Mouse (Mus musculus) intestine, postnatal 0 days (tissue): ENCODE data around the gene Prps1l1. TPM values are rescaled to one million over a fixed set of nuclear protein-coding genes. Genes with fewer than 3 reads are reported as not detected.

Experiments used
- ATAC-seq: fragments of 200-750 bp; cut with Nextera tagmentation; 2 replicates; pipeline ENCODE4 v1.8.0; 2017; ENCODE audit warnings: mild to moderate bottlenecking, moderate TSS enrichment, moderate library complexity
- H3K27ac ChIP-seq: fragments of 300-500 bp; sonication (generic); 2 replicates; pipeline ENCODE4 v1.5.1; 2014; ENCODE audit warnings: mild to moderate bottlenecking, low read depth, low read length, moderate library complexity
- H3K27me3 ChIP-seq: fragments of 300-500 bp; sonication (generic); replicated peaks from 2 replicates; pipeline ENCODE4 v1.6.1; 2014; ENCODE audit warnings: low read length, mixed read lengths; ENCODE audit not compliant: control insufficient read depth, insufficient read depth
- H3K36me3 ChIP-seq: fragments of 300-500 bp; sonication (generic); 2 replicates; pipeline ENCODE4 v1.6.1; 2014; ENCODE audit warnings: mild to moderate bottlenecking, moderate library complexity; ENCODE audit not compliant: control insufficient read depth, insufficient read depth
- H3K4me1 ChIP-seq: fragments of 300-500 bp; sonication (generic); replicated peaks from 2 replicates; pipeline ENCODE4 v1.6.1; 2014; ENCODE audit warnings: antibody characterized with exemption, low read length, mixed read lengths; ENCODE audit not compliant: control insufficient read depth, insufficient read depth
- H3K4me2 ChIP-seq: fragments of 300-500 bp; sonication (generic); replicated peaks from 2 replicates; pipeline ENCODE4 v1.6.1; 2014; ENCODE audit warnings: low read depth, mild to moderate bottlenecking, moderate library complexity
- H3K4me3 ChIP-seq: fragments of 300-500 bp; sonication (generic); 2 replicates; pipeline ENCODE4 v1.5.1; 2014; ENCODE audit warnings: low read depth, low read length
- H3K9ac ChIP-seq: fragments of 300-500 bp; sonication (generic); 2 replicates; pipeline ENCODE4 v1.6.1; 2014; ENCODE audit warnings: mild to moderate bottlenecking, low read depth, low read length
- H3K9me3 ChIP-seq: fragments of 300-500 bp; sonication (generic); 2 replicates; pipeline ENCODE4 v1.6.1; 2016; ENCODE audit warnings: mixed run types; ENCODE audit not compliant: control insufficient read depth
- CTCF ChIP-seq: sonication (generic); IDR thresholded peaks from 2 replicates; pipeline ENCODE4 v1.5.1; 2016; ENCODE audit warnings: low read depth, mild to moderate bottlenecking, control low read depth, antibody characterized with exemption, moderate library complexity
- WGBS: fragments of 180-500 bp; shearing (Covaris S2); extraction: QIAGEN DNeasy Blood & Tissue Kit; methylation state at CpG from one replicate; pipeline ENCODE4 v1.1.7; 2014; 5-methylcytosine and 5-hydroxymethylcytosine counted together
- polyA plus RNA-seq: library from polyadenylated mRNA; unstranded; fragments of >200 nt; fragmentation: Nextera tagmentation; extraction: Ambion mirVana; gene quantifications from 2 replicates; pipeline ENCODE4 v1.2.1, GENCODE M21; 2015

Prps1l1 gene
- polyA plus RNA-seq, 1 experiment from 2014 or later: not detected

DNA sequence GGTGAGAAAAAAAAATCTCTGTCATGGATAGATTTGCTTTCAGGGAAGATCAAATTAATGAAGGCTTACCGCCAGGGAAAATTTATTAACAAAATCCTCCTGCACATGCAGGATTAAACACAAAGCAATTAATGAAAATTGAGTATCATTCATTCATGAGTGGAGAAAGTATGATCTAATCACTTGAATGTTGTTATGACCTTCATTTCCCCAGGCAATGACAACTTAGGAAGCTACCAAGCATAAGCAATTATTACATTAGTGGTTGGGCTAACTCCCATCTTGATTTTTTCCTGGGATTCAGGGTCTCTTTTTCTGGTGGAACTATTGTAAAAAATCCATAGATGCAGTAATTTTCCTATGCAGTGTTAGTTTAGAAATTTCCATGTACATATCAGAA lies 23.3 kb downstream of the Prps1l1 start:
- no peak overlapping the region for H3K4me3 ChIP-seq
- TF ChIP-seq CTCF: no peak
- no peaks in the 10 kb centered on the region for H3K4me1 ChIP-seq
- no peak for ATAC-seq
- WGBS: 90% methylated on average over 1 of the region's 1 CpGs
- no peak overlapping the region for H3K4me2 ChIP-seq
- no peaks in the 10 kb centered on the region for H3K9me3 ChIP-seq
- H3K9ac ChIP-seq: no peak overlapping the region
- no peak overlapping the region for H3K27ac ChIP-seq
- no peaks in the 10 kb centered on the region for H3K27me3 ChIP-seq
- no peaks in the 10 kb centered on the region for H3K36me3 ChIP-seq

DNA sequence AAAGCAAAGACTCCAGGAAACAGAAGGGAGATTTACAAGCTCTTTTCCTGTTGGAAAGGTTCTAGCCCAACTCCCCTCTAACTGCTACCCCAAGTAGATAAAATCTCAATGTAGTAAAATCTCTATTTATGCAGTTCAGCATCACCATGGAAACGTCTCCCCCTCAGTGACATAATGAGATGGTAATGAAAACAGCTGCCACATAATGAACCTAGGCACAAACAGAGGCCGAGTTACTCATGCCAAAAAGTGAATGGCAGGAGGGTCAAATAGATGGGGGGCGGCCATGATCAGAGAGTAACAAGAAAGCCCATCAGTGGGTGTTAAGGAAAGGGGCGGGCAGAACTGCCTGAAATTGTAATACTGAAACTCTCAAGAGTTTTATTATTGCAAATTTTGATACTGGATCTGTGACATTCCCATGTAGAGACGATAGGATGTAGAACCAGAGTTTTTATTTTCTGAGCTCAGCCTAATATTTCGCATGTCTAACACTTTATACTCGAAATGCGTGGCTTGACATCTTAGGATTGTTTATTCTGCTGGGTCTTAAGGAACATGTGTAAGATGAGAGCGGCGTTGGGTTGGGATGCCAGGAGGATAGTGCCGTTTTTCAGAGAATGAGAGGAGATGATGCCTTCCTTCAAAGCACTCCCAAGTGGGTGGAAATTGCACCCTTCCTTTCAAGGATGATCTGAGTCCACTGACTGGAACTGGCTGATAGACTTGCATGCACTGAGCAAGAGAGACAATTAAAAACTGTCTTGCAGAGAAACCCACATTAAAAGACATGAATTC lies 24.0 kb downstream of the Prps1l1 start:
- 71% methylated on average over 11 of the region's 11 CpGs for WGBS
- Histone ChIP-seq H3K4me2 (no peak overlapping the region), H3K27me3 (no peaks in the 10 kb centered on the region), H3K9ac (no peak overlapping the region), H3K36me3 (no peaks in the 10 kb centered on the region), H3K4me3 (no peak overlapping the region), H3K9me3 (no peaks in the 10 kb centered on the region), H3K4me1 (no peaks in the 10 kb centered on the region), H3K27ac (no peak overlapping the region)
- ATAC-seq: no peak
- no peak for TF ChIP-seq CTCF

DNA sequence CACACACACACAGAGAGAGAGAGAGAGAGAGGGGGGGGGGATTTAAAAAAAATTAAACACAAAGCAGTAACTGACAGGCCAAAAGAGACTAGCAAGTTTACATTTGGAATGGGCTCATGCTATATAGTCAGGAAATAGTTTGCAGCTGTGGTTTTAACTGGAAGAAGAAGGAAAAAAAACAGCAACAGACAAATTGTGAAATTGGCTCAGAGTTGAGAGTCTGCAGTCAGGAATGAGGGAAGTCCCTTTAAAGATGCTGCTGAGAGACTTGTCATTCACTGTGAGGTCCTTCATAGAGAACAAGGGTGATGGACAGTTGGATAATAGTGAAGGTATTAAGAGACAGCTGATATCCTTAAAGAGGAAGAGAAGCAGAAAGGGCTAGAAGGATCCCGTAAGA lies 26.9 kb downstream of the Prps1l1 start:
- no peak overlapping the region for H3K4me2 ChIP-seq
- ATAC-seq: no peak
- H3K36me3 ChIP-seq: no peaks in the 10 kb centered on the region
- H3K9ac ChIP-seq: no peak overlapping the region
- no peaks in the 10 kb centered on the region for H3K9me3 ChIP-seq
- H3K27me3 ChIP-seq: no peaks in the 10 kb centered on the region
- TF ChIP-seq CTCF: no peak
- H3K4me1 ChIP-seq: no peaks in the 10 kb centered on the region; the same call in 1 of the 2 replicates
- no peak overlapping the region for H3K27ac ChIP-seq
- WGBS: 81% methylated on average over 1 of the region's 1 CpGs
- H3K4me3 ChIP-seq: no peak overlapping the region

DNA sequence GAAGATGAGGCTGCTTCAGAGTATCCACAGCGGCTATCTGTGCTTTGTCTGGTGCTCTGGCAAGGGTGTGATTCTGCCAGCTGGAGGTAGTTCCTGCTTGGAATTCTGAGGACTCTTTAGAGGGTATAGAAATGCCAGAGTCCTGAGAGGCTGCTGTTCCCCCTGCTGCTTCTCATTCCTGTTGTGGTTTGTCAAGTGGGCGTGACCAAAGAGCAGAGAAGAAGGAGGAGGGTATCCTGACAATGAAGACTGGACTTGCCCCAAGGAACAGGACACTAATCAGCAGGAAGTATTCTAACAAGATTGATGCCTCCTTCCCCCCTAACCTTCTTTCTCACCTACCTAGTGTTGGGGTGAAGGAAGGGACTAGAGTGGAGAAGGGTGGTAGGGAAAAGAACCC lies 29.4 kb downstream of the Prps1l1 start:
- H3K36me3 ChIP-seq: no peaks in the 10 kb centered on the region
- ATAC-seq: no peak
- H3K9ac ChIP-seq: no peak overlapping the region
- H3K4me3 ChIP-seq: no peak overlapping the region
- no peak overlapping the region for H3K4me2 ChIP-seq
- no peaks in the 10 kb centered on the region for H3K9me3 ChIP-seq
- TF ChIP-seq CTCF: no peak
- WGBS: 67% methylated on average over 2 of the region's 2 CpGs
- H3K27ac ChIP-seq: no peak overlapping the region
- H3K27me3 ChIP-seq: no peaks in the 10 kb centered on the region
- H3K4me1 ChIP-seq: no peaks in the 10 kb centered on the region; the same call in 1 of the 2 replicates

DNA sequence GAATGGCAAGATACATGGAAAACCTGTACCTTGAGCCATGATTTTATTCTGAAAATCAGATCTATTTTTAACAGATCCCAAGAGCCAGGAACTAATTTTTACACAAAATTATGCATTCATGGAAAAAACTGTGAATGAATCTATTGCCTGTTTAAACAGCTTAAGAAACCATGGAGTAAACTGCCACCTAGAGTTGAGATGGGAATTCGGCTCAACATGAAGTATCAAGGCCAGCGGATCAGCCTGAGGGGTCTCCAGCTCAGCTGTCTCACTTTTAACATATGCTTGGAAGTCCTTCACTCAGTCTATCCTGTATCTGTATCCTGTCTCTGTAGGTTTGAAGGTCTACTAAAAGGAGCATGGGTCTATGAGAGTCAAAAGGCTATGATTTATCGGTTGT lies 31.5 kb downstream of the Prps1l1 start:
- H3K4me3 ChIP-seq: no peak overlapping the region
- no peak for ATAC-seq
- no peaks in the 10 kb centered on the region for H3K36me3 ChIP-seq
- H3K27ac ChIP-seq: no peak overlapping the region
- 65% methylated on average over 3 of the region's 3 CpGs for WGBS
- TF ChIP-seq CTCF: peak; percentile 69
- no peaks in the 10 kb centered on the region for H3K27me3 ChIP-seq
- no peak overlapping the region for H3K9ac ChIP-seq
- H3K4me2 ChIP-seq: peak overlapping the region; percentile 49
- no peaks in the 10 kb centered on the region; the same call in 1 of the 2 replicates for H3K4me1 ChIP-seq
- no peaks in the 10 kb centered on the region for H3K9me3 ChIP-seq

DNA sequence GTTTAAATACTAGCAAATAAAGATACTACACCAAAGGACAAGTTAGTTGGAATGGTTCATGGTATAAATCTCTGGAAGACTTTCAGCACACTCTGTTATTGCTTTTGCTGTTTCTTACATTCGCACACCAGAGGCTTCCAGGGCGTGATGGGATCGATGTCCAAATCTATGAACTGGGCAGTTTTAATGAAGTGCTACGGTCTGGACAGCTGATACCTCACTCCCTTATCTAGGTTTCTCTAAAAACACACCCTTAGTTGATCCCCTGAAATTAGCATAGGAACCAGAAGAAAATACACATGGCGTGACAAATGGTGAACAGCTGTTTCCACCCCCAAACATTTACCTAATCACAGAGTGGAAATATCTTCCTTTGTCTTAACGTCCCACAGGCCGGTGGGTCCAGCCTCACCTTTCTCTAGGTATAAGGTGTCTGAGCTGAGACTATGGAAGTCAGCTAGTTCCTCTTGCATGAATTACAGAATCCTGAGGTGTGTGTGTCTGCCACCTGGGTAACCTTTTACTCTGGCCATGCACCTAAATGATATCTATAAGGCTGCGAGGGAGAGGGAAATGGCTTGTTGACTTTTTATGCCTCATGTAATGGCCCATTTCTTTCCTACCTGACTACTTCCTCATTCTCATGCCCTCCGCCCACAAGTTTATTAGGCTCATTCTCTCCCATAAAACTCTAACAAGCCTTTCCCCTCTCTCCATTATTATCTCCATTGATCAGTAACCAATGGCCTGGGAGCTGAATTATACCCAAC lies 32.1 kb downstream of the Prps1l1 start:
- WGBS: 41% methylated on average over 9 of the region's 9 CpGs
- peak overlapping the region; percentile 49 for H3K4me2 ChIP-seq

More for the DNA sequence above, 32.1 kb downstream of the Prps1l1 start:
- no peaks in the 10 kb centered on the region for H3K36me3 ChIP-seq
- H3K4me1 ChIP-seq: no peaks in the 10 kb centered on the region; the same call in 1 of the 2 replicates
- H3K27ac ChIP-seq: peak overlapping the region; percentile 79
- H3K9me3 ChIP-seq: no peaks in the 10 kb centered on the region
- peak; percentile 80 for ATAC-seq
- no peak overlapping the region for H3K4me3 ChIP-seq
- TF ChIP-seq CTCF: no peak
- H3K27me3 ChIP-seq: no peaks in the 10 kb centered on the region
- H3K9ac ChIP-seq: no peak overlapping the region
